Mouse (Mus musculus) MEL (cell line): ENCODE data around the gene Gm26566. TPM values are rescaled to one million over a fixed set of nuclear protein-coding genes. Genes with fewer than 3 reads are reported as not detected.

Source experiments
- DNase-seq: peaks from one replicate; pipeline ENCODE4 v3.0.0; 2011; ENCODE audit warnings: low read depth, low spot score
- H3K27ac ChIP-seq: 2 replicates; pipeline ENCODE4 v1.5.1; 2012; ENCODE audit warnings: low read depth, mild to moderate bottlenecking, control low read depth, low read length, moderate library complexity; ENCODE audit not compliant: control insufficient read depth
- H3K27me3 ChIP-seq, 2 experiments: fragments of 150-350 bp in 1 of 2; sonication (generic) in 1 of 2; 2 replicates each; pipeline ENCODE4 v1.6.1; 2012; ENCODE audit warnings: low read length in 2 of 2, mild to moderate bottlenecking in 2 of 2, improper control_type of control experiment in 1 of 2, moderate library complexity in 1 of 2; ENCODE audit not compliant: insufficient read depth in 2 of 2, control insufficient read depth in 1 of 2
- H3K36me3 ChIP-seq, 2 experiments: 2 replicates each; pipeline ENCODE4 v1.6.1; 2012 to 2014; ENCODE audit warnings: low read length in 2 of 2, improper control_type of control experiment in 1 of 2, inconsistent platforms in 1 of 2, mild to moderate bottlenecking in 1 of 2; ENCODE audit not compliant: insufficient read depth in 2 of 2, control insufficient read depth in 1 of 2
- H3K4me1 ChIP-seq, 2 experiments: fragments of 150-350 bp in 1 of 2; sonication (generic) in 1 of 2; 2 replicates each; pipeline ENCODE4 v1.6.1; 2012; ENCODE audit warnings: low read length in 2 of 2, improper control_type of control experiment in 1 of 2, mild to moderate bottlenecking in 1 of 2; ENCODE audit not compliant: insufficient read depth in 2 of 2, control insufficient read depth in 1 of 2
- H3K4me3 ChIP-seq, 2 experiments: fragments of 150-350 bp in 1 of 2; sonication (generic) in 1 of 2; 2 replicates each; pipeline ENCODE4 v1.5.1; 2012; ENCODE audit warnings: low read depth in 2 of 2, low read length in 2 of 2, mild to moderate bottlenecking in 2 of 2, moderate library complexity in 2 of 2, control low read depth in 1 of 2, improper control_type of control experiment in 1 of 2; ENCODE audit not compliant: control insufficient read depth in 1 of 2, insufficient read depth in 1 of 2
- H3K79me2 ChIP-seq: 2 replicates; pipeline ENCODE4 v1.6.1; 2012; ENCODE audit warnings: mild to moderate bottlenecking, low read length, moderate library complexity; ENCODE audit not compliant: control insufficient read depth, poor library complexity, insufficient read depth
- H3K9ac ChIP-seq: 2 replicates; pipeline ENCODE4 v1.6.1; 2012; ENCODE audit warnings: low read depth, mild to moderate bottlenecking, control low read depth, low read length, moderate library complexity; ENCODE audit not compliant: control insufficient read depth, poor library complexity, severe bottlenecking
- H3K9me3 ChIP-seq: fragments of 150-350 bp; sonication (generic); replicated peaks from 2 replicates; pipeline ENCODE4 v1.6.1; 2012; ENCODE audit warnings: mild to moderate bottlenecking, low read length, improper control_type of control experiment, moderate library complexity; ENCODE audit not compliant: insufficient read depth
- CHD1 ChIP-seq: IDR thresholded peaks from 2 replicates; pipeline ENCODE4 v1.6.1; 2012; ENCODE audit warnings: low read depth, mild to moderate bottlenecking, inconsistent platforms, low read length, improper control_type of control experiment
- CHD2 ChIP-seq: IDR thresholded peaks from 2 replicates; pipeline ENCODE4 v1.6.1; 2011; ENCODE audit warnings: low read length, improper control_type of control experiment
- ELF1 ChIP-seq: IDR thresholded peaks from 2 replicates; pipeline ENCODE4 v1.6.1; 2014; ENCODE audit warnings: low read depth, mild to moderate bottlenecking, inconsistent platforms, low read length, improper control_type of control experiment, moderate library complexity
- ETS1 ChIP-seq: IDR thresholded peaks from 2 replicates; pipeline ENCODE4 v1.6.1; 2012; ENCODE audit warnings: low read depth, mild to moderate bottlenecking, inconsistent platforms, low read length, improper control_type of control experiment, moderate library complexity
- GABPA ChIP-seq: IDR thresholded peaks from 2 replicates; pipeline ENCODE4 v1.6.1; 2012; ENCODE audit warnings: low read depth, mild to moderate bottlenecking, inconsistent platforms, low read length, improper control_type of control experiment, moderate library complexity
- MXI1 ChIP-seq: IDR thresholded peaks from 2 replicates; pipeline ENCODE4 v1.6.1; 2011; ENCODE audit warnings: mild to moderate bottlenecking, low read depth, low read length, improper control_type of control experiment
- MYB ChIP-seq: IDR thresholded peaks from 2 replicates; pipeline ENCODE4 v1.6.1; 2011; ENCODE audit warnings: mild to moderate bottlenecking, low read depth, low read length, improper control_type of control experiment
- MYC ChIP-seq: IDR thresholded peaks from 2 replicates; pipeline ENCODE4 v1.6.1; 2011; ENCODE audit warnings: low read depth, mild to moderate bottlenecking, low read length, improper control_type of control experiment, moderate library complexity
- POLR2AphosphoS5 ChIP-seq: IDR thresholded peaks from 2 replicates; pipeline ENCODE4 v1.6.1; 2012; ENCODE audit warnings: low read depth, borderline replicate concordance, mild to moderate bottlenecking, inconsistent platforms, low read length, moderate library complexity, mixed read lengths
- RAD21 ChIP-seq: IDR thresholded peaks from 2 replicates; pipeline ENCODE4 v1.6.1; 2011; ENCODE audit warnings: mild to moderate bottlenecking, low read depth, low read length, improper control_type of control experiment
- RCOR1 ChIP-seq: IDR thresholded peaks from 2 replicates; pipeline ENCODE4 v1.6.1; 2012; ENCODE audit warnings: low read depth, mild to moderate bottlenecking, inconsistent platforms, low read length, improper control_type of control experiment
- SIN3A ChIP-seq: IDR thresholded peaks from 2 replicates; pipeline ENCODE4 v1.6.1; 2012; ENCODE audit warnings: low read length, improper control_type of control experiment, inconsistent platforms
- SMC3 ChIP-seq: IDR thresholded peaks from 2 replicates; pipeline ENCODE4 v1.6.1; 2011; ENCODE audit warnings: low read depth, low read length, improper control_type of control experiment
- TAL1 ChIP-seq: IDR thresholded peaks from 2 replicates; pipeline ENCODE4 v1.6.1; 2012; ENCODE audit warnings: mild to moderate bottlenecking, inconsistent platforms, low read length, moderate library complexity, mixed read lengths
- UBTF ChIP-seq: IDR thresholded peaks from 2 replicates; pipeline ENCODE4 v1.6.1; 2012; ENCODE audit warnings: low read depth, mild to moderate bottlenecking, inconsistent platforms, low read length, improper control_type of control experiment, moderate library complexity, borderline replicate concordance; ENCODE audit not compliant: insufficient read depth
- USF1 ChIP-seq: IDR thresholded peaks from 2 replicates; pipeline ENCODE4 v1.6.1; 2014; ENCODE audit warnings: low read depth, mild to moderate bottlenecking, inconsistent platforms, low read length, improper control_type of control experiment, moderate library complexity
- USF2 ChIP-seq, 2 experiments: IDR thresholded peaks; 2 replicates each; pipeline ENCODE4 v1.6.1; 2011 to 2012; ENCODE audit warnings: improper control_type of control experiment in 2 of 2, low read length in 2 of 2, borderline replicate concordance in 1 of 2, inconsistent platforms in 1 of 2, low read depth in 1 of 2, mild to moderate bottlenecking in 1 of 2; ENCODE audit not compliant: insufficient read depth in 1 of 2
- ZC3H11A ChIP-seq: IDR thresholded peaks from 2 replicates; pipeline ENCODE4 v1.6.1; 2012; ENCODE audit warnings: low read depth, mild to moderate bottlenecking, inconsistent platforms, low read length, improper control_type of control experiment
- ZKSCAN1 ChIP-seq: IDR thresholded peaks from 2 replicates; pipeline ENCODE4 v1.6.1; 2012; ENCODE audit warnings: low read depth, mild to moderate bottlenecking, inconsistent platforms, low read length, improper control_type of control experiment, moderate library complexity
- polyA plus RNA-seq, 2 experiments: library from polyadenylated mRNA; stranded (reverse) in 1 of 2; unstranded in 1 of 2; fragments of >175 nt in 1 of 2; fragments of >200 nt in 1 of 2; gene quantifications; 2 replicates each; pipeline versions ENCODE4 v1.2.1 to v1.2.4; 2012; ENCODE audit warnings: low replicate concordance in 2 of 2, low read depth in 1 of 2; ENCODE audit not compliant: insufficient read length in 2 of 2, insufficient read depth in 1 of 2, missing spikeins in 1 of 2
- total RNA-seq: library from RNA; depleted of rRNA; stranded (reverse); fragments of 300-350 nt; gene quantifications from 2 replicates; pipeline ENCODE4 v1.2.3, GENCODE M21; 2012

Gene Gm26566
- total and polyA plus RNA-seq, 3 experiments = 0.40 to 9.8 TPM; not detected in 1

- TF ChIP-seq MXI1 (no peak), UBTF (no peak), CHD1 (no peak), POLR2AphosphoS5 (no peak), SMC3 (no peak), ZKSCAN1 (no peak), USF2 (IDR thresholded peaks at IDR 0.05; ENCODE audit: borderline replicate concordance in 1 of 2, insufficient read depth in 1 of 2, low read depth in 1 of 2, low read length in 2 of 2) (no peak), ZC3H11A (no peak)
Measured at GRCm38 (mm10) chr4:88699301-88699700, 22.3 kb upstream of the Gm26566 start.

GRCm38 (mm10) chr4:88705924-88706323 is 15.7 kb upstream of the Gm26566 start:
- no peaks in the 10 kb centered on the region for H3K79me2 ChIP-seq
- no peaks in the 10 kb centered on the region for H3K27me3 ChIP-seq
- no peak overlapping the region for H3K9ac ChIP-seq
- no peaks in the 10 kb centered on the region; a peak in 1 of 4 replicates for H3K36me3 ChIP-seq
- H3K27ac ChIP-seq = no peak overlapping the region
- H3K9me3 ChIP-seq = no peaks in the 10 kb centered on the region
- no peaks in the 10 kb centered on the region for H3K4me1 ChIP-seq
- H3K4me3 ChIP-seq = no peak overlapping the region
- TF ChIP-seq GABPA (no peak), USF1 (0 out of 2 replicates have a peak, but pooled peaks have one; percentile 34)
- DNase-seq = peak; percentile 49

More at GRCm38 (mm10) chr4:88699301-88699700, 22.3 kb upstream of the Gm26566 start:
- no peaks in the 10 kb centered on the region for H3K79me2 ChIP-seq
- H3K4me1 ChIP-seq = no peaks in the 10 kb centered on the region
- H3K4me3 ChIP-seq = no peak overlapping the region
- H3K27me3 ChIP-seq = no peaks in the 10 kb centered on the region; a peak in 1 of 4 replicates
- no peaks in the 10 kb centered on the region for H3K36me3 ChIP-seq
- DNase-seq = no peak
- H3K9ac ChIP-seq = no peak overlapping the region
- no peak overlapping the region for H3K27ac ChIP-seq
- no peaks in the 10 kb centered on the region for H3K9me3 ChIP-seq

GRCm38 (mm10) chr4:88707128-88707826 is 14.3 kb upstream of the Gm26566 start:
- Histone ChIP-seq H3K27me3 (no peaks in the 10 kb centered on the region), H3K4me3 (no peak overlapping the region), H3K27ac (no peak overlapping the region), H3K36me3 (no peaks in the 10 kb centered on the region; a peak in 1 of 4 replicates), H3K9me3 (no peaks in the 10 kb centered on the region), H3K9ac (no peak overlapping the region), H3K4me1 (no peaks in the 10 kb centered on the region), H3K79me2 (no peaks in the 10 kb centered on the region)
- DNase-seq = no peak
- no peak for TF ChIP-seq RAD21
- TF ChIP-seq MYB = no peak
- TF ChIP-seq CHD2 = no peak
- no peak for TF ChIP-seq ETS1
- TF ChIP-seq SIN3A = no peak
- TF ChIP-seq UBTF = no peak
- no peak for TF ChIP-seq USF1
- no peak for TF ChIP-seq ELF1
- TF ChIP-seq TAL1 = no peak
- TF ChIP-seq RCOR1 = no peak
- no peak for TF ChIP-seq MYC
